Mouse (Mus musculus): Measurements from ENCODE around the gene Hccs. TPM values are rescaled to one million over a fixed set of nuclear protein-coding genes. Genes with fewer than 3 reads are reported as not detected.
"Not testable (repeated sequence)": the region's sequence is repeated elsewhere in the genome, so short reads cannot be mapped to it uniquely, and the experiment has no call there.

Hccs gene
- 50.5 and 53.3 TPM in 2 replicates for polyA plus RNA-seq (2014; fragmentation: Nextera tagmentation; extraction: Ambion mirVana)

DNA sequence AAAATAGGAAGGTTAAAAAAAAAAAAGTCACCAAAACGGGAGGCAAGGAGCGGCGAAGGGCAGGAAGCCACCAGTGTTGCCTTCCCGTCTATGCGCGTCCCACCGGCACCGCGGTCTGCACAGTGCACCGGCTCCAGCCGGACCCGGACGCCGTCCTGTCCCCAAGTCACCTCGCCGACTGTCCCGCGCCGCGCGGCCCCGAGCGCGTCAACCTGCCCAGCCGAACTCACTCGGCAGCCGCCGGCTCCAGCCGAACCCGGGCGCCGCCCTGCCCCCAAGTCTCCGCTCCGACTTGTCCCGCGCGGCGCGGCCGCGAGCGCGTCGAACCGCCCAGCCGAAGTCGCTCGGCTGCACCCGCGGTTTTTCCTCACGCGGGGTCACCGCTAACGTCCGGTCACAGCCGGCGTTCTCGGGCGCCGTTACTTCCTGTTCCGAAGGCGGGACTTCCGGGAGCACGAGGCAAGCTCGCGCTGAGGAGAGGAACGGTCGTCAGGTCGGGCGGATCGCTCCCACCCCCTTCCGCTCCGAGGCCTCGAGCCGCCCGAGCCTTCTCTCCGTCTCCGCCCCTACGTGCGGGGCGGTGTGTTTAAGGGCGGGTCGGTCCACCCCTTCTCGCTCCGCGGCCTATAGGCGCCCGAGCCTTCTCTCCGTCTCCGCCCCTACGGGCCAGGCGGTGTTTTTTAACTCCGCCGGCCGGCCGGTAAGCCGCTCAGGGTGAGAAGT is at the start of gene Hccs:
Gene Hccs, minus strand, starts transcription at position 428 of the 723 bp plus-strand sequence.
- peak; percentile 100 for ATAC-seq (replicated peaks; ENCODE audit: low FRiP score)
- no peaks in the 10 kb centered on the region for H3K9me3 ChIP-seq (ENCODE audit: control insufficient read depth, low read length)
- peak; percentile 90 for DNase-seq (ENCODE audit: low spot score)
- no peaks in the 10 kb centered on the region for H3K4me1 ChIP-seq (replicated peaks; ENCODE audit: control insufficient read depth, insufficient read depth, low read length)
- H3K4me3 ChIP-seq (ENCODE audit: low read depth, low read length): peak within 1 kb of the TSS; percentile 50
- H3K36me3 ChIP-seq (ENCODE audit: control insufficient read depth, insufficient read depth, low read length): no peaks in the 10 kb centered on the region
- peak within 1 kb of the TSS; percentile 71 for H3K9ac ChIP-seq (ENCODE audit: low read length)
- H3K27me3 ChIP-seq (ENCODE audit: control insufficient read depth, insufficient read depth, low read length): no peaks in the 10 kb centered on the region
- H3K27ac ChIP-seq (ENCODE audit: low read depth, low read length): peak within 1 kb of the TSS; percentile 46; the same call in 1 of the 2 replicates
- 20% methylated on average over 95 of the region's 97 CpGs for WGBS
- peak within 1 kb of the TSS; percentile 52 for H3K4me2 ChIP-seq (ENCODE audit: low read depth, low read length, severe bottlenecking)

DNA sequence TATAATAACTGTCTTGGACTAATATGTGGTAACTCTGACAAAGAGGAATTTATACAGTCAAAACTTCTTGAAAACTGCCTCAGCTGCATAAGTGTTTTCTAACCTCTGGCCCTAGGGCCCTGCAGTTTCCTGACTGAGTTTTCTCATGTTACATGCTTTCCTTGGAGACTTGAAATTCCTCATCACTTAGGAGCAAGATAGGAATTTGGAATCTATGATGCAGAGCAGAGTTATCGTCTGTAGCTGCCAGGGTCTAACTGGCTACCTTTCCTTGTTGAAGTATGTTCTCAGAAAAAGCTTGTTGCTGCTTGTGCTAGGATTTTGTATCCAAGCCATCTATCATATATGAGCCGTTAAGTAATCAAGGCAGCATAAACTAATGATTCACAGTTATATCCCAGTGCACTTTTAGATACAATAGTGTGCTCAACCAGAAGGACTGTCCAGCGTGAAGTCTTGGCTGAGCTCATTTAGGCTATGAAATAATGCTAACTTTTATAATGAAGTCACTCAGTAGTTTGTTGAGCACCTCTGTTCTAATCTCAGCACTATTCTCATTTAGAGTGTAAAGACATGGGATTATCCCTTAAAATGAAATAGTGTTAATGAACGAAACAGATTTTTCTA is 37.1 kb upstream of the Hccs start:
- Histone ChIP-seq H3K27me3 (ENCODE audit: control insufficient read depth, insufficient read depth, low read length) (no peaks in the 10 kb centered on the region), H3K4me1 (replicated peaks; ENCODE audit: control insufficient read depth, insufficient read depth, low read length) (no peaks in the 10 kb centered on the region), H3K9me3 (ENCODE audit: control insufficient read depth, low read length) (no peaks in the 10 kb centered on the region), H3K4me3 (ENCODE audit: low read depth, low read length) (no peak overlapping the region), H3K4me2 (ENCODE audit: low read depth, low read length, severe bottlenecking) (no peak overlapping the region), H3K36me3 (ENCODE audit: control insufficient read depth, insufficient read depth, low read length) (no peaks in the 10 kb centered on the region), H3K27ac (ENCODE audit: low read depth, low read length) (no peak overlapping the region), H3K9ac (ENCODE audit: low read length) (no peak overlapping the region)
- WGBS: 71% methylated on average over 4 of the region's 4 CpGs
- ATAC-seq (replicated peaks; ENCODE audit: low FRiP score) (no peak), DNase-seq (ENCODE audit: low spot score) (no peak)

DNA sequence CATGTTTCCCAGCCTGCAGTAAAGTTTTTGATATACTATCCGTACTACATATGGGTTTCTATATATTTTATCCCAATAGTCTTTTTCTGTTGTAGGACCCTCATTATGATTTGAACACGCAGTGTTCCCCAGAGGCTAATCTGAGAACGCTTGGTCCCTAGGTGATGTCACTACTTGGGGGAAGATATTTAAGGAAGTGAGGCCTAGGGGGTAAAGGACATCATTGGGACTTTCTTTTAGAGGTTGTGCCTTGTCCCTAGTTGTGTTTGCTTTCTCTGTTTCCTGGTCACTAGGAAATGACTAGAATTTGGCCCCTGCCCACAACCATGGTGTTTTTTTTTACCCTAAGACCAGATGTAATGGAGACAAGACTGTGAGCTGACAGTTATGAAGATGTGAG is 18.0 kb upstream of the Hccs start:
- ATAC-seq (replicated peaks; ENCODE audit: low FRiP score) (no peak), DNase-seq (ENCODE audit: low spot score) (no peak)
- no peaks in the 10 kb centered on the region for H3K27me3 ChIP-seq (ENCODE audit: control insufficient read depth, insufficient read depth, low read length)
- no peak overlapping the region for H3K4me3 ChIP-seq (ENCODE audit: low read depth, low read length)
- no peaks in the 10 kb centered on the region for H3K9me3 ChIP-seq (ENCODE audit: control insufficient read depth, low read length)
- H3K9ac ChIP-seq (ENCODE audit: low read length): no peak overlapping the region
- WGBS: 82% methylated on average over 3 of the region's 3 CpGs
- H3K4me1 ChIP-seq (replicated peaks; ENCODE audit: control insufficient read depth, insufficient read depth, low read length): no peaks in the 10 kb centered on the region
- no peak overlapping the region for H3K27ac ChIP-seq (ENCODE audit: low read depth, low read length)
- H3K4me2 ChIP-seq (ENCODE audit: low read depth, low read length, severe bottlenecking): no peak overlapping the region
- H3K36me3 ChIP-seq (ENCODE audit: control insufficient read depth, insufficient read depth, low read length): no peaks in the 10 kb centered on the region

DNA sequence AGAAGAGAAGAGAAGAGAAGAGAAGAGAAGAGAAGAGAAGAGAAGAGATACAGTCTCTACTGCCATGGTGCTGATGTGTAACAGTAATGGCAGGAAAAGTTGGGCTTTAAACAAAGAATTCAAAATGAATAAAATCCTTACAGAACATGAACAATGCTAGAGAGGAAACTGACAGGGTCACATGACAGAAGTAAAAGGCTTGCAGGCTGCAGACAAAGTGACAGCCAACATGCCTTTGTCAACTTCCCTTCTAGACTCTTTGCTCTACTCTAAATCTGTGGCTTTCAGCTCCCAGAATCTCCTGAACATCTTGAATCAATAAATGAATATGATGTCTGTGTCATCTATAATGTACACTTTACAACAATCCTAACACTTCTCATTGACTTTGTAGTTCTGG is 17.4 kb upstream of the Hccs start:
- no peak overlapping the region for H3K4me3 ChIP-seq (ENCODE audit: low read depth, low read length)
- H3K9ac ChIP-seq (ENCODE audit: low read length): no peak overlapping the region
- ATAC-seq (replicated peaks; ENCODE audit: low FRiP score): no peak
- no peak overlapping the region for H3K4me2 ChIP-seq (ENCODE audit: low read depth, low read length, severe bottlenecking)
- no peak overlapping the region for H3K27ac ChIP-seq (ENCODE audit: low read depth, low read length)
- no peaks in the 10 kb centered on the region for H3K4me1 ChIP-seq (replicated peaks; ENCODE audit: control insufficient read depth, insufficient read depth, low read length)
- no peaks in the 10 kb centered on the region for H3K36me3 ChIP-seq (ENCODE audit: control insufficient read depth, insufficient read depth, low read length)
- H3K9me3 ChIP-seq (ENCODE audit: control insufficient read depth, low read length): no peaks in the 10 kb centered on the region
- no peak for DNase-seq (ENCODE audit: low spot score)
- no peaks in the 10 kb centered on the region for H3K27me3 ChIP-seq (ENCODE audit: control insufficient read depth, insufficient read depth, low read length)

DNA sequence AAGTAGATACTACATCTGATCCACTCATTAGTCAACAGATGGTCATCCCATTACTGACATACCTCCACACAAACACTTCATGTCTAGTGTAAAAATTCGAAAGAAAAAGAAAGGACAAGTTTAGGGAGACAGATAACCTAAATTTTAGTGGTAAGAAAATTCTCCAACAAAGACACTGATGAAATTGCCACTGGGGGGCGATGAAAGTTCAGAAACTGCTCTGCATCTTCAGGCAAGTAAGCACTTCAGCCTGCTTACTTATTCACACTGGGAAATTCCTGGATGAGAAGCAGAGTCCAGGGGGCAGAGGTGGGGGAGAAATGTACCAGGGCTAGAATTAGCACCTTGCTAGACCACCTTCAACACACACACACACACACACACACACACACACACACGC is 12.1 kb upstream of the Hccs start:
- no peaks in the 10 kb centered on the region for H3K36me3 ChIP-seq (ENCODE audit: control insufficient read depth, insufficient read depth, low read length)
- no peak overlapping the region for H3K4me3 ChIP-seq (ENCODE audit: low read depth, low read length)
- no peak overlapping the region for H3K27ac ChIP-seq (ENCODE audit: low read depth, low read length)
- WGBS: 38% methylated on average over 3 of the region's 3 CpGs
- DNase-seq (ENCODE audit: low spot score): peak; percentile 58
- H3K27me3 ChIP-seq (ENCODE audit: control insufficient read depth, insufficient read depth, low read length): no peaks in the 10 kb centered on the region
- no peaks in the 10 kb centered on the region for H3K4me1 ChIP-seq (replicated peaks; ENCODE audit: control insufficient read depth, insufficient read depth, low read length)
- H3K9me3 ChIP-seq (ENCODE audit: control insufficient read depth, low read length): no peaks in the 10 kb centered on the region
- no peak; the same call in 1 of the 2 replicates for ATAC-seq (replicated peaks; ENCODE audit: low FRiP score)
- H3K4me2 ChIP-seq (ENCODE audit: low read depth, low read length, severe bottlenecking): no peak overlapping the region
- no peak overlapping the region for H3K9ac ChIP-seq (ENCODE audit: low read length)

DNA sequence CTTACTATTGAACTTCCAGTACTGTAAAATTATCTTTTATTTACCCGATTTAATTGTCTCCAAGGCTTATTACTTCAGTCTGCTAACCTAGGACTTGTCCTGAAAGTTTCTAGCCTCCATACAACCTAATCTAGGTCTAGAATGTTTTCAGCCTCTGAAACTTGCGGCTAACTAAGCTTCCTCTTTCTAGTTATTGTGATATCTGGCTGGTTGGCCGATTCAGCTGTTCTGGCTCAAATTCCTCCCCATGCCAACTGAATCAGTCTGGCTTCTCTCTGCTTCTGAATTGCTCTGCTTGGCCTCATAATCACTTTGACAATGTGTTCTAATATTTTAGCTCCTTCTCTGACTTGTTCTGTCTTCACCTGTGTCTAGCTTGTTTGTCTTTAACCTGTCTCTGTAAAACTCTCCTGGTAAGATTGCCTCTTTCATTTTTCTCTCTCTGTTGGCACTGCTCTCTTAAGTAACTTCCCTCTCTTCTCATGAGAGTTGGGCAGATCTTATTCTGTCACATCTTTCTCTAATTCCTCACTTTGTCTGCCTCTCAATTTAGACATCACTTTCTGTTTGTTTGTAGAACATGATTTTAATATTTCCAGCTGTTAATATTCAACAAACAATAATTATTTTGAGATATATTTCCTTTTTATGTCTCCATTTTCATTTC is 5.9 kb upstream of the Hccs start:
- H3K4me3 ChIP-seq (ENCODE audit: low read depth, low read length): no peak overlapping the region
- DNase-seq (ENCODE audit: low spot score) (no peak), ATAC-seq (replicated peaks; ENCODE audit: low FRiP score) (no peak)
- 85% methylated on average over 3 of the region's 3 CpGs for WGBS
- H3K4me1 ChIP-seq (replicated peaks; ENCODE audit: control insufficient read depth, insufficient read depth, low read length): no peaks in the 10 kb centered on the region
- H3K9me3 ChIP-seq (ENCODE audit: control insufficient read depth, low read length): no peaks in the 10 kb centered on the region
- no peaks in the 10 kb centered on the region for H3K27me3 ChIP-seq (ENCODE audit: control insufficient read depth, insufficient read depth, low read length)
- H3K9ac ChIP-seq (ENCODE audit: low read length): no peak overlapping the region
- no peaks in the 10 kb centered on the region for H3K36me3 ChIP-seq (ENCODE audit: control insufficient read depth, insufficient read depth, low read length)
- H3K4me2 ChIP-seq (ENCODE audit: low read depth, low read length, severe bottlenecking): no peak overlapping the region
- no peak overlapping the region for H3K27ac ChIP-seq (ENCODE audit: low read depth, low read length)

DNA sequence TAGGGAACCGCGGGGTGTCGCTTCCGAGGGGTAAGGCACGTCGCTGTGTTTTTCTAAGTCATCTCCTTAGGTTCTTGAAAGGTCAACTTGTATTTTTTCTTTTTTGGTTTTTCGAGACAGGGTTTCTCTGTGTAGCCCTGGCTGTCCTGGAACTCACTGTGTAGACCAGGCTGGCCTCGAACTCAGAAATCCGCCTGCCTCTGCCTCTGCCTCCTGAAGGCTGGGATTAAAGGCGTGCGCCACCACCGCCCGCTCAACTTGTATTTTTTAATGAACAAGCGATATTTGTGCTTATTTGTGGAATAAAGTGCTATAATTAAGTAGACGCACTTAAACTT is 465 bp upstream of the Hccs start:
- Histone ChIP-seq H3K4me2 (ENCODE audit: low read depth, low read length, severe bottlenecking) (peak overlapping the region; percentile 11; the same call in 1 of the 2 replicates), H3K9ac (ENCODE audit: low read length) (peak overlapping the region; percentile 71), H3K4me3 (ENCODE audit: low read depth, low read length) (peak overlapping the region; percentile 50)
- not testable (repeated sequence) for H3K36me3 ChIP-seq (ENCODE audit: control insufficient read depth, insufficient read depth, low read length); H3K4me1 ChIP-seq (replicated peaks; ENCODE audit: control insufficient read depth, insufficient read depth, low read length); H3K27ac ChIP-seq (ENCODE audit: low read depth, low read length); H3K9me3 ChIP-seq (ENCODE audit: control insufficient read depth, low read length); H3K27me3 ChIP-seq (ENCODE audit: control insufficient read depth, insufficient read depth, low read length); ATAC-seq (replicated peaks; ENCODE audit: low FRiP score); DNase-seq (ENCODE audit: low spot score)
- 33% methylated on average over 15 of the region's 15 CpGs for WGBS

DNA sequence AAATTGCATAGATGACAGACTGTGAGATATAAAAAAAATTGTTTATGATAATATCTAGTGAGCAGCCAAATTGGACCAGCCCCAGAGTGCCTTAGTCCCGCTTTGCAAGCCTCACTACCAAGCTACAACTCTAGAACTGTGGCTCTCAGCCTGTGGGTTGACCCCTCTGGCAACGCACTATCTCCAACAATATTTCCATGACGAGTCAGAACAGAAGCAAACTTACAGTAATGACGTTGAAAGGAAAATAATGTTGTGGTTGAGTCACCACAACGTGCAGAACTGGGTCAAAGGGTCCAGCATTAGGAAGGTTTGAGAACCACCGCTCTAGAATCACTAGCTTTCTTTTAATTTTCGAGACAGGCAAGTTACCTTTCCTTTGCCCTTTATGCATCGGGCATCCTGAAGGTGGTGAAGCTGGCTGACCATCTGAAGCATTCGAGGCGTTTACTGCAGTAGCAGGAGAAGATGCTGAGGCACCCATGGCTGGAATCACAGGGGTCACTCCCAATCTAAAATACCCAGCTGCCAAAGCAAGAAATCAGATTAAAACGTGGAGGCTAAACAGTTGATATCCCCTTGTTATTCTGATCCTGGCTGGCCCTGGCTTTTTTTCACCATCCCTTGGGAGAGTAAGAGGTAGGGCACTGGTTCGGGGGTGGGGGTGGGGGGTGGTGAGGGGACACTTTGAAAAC is 959 bp downstream of the Hccs start:
- peak overlapping the region; percentile 71 for H3K9ac ChIP-seq (ENCODE audit: low read length)
- H3K36me3 ChIP-seq (ENCODE audit: control insufficient read depth, insufficient read depth, low read length): no peaks in the 10 kb centered on the region
- H3K4me2 ChIP-seq (ENCODE audit: low read depth, low read length, severe bottlenecking): peak overlapping the region; percentile 52
- peak overlapping the region; percentile 50 for H3K4me3 ChIP-seq (ENCODE audit: low read depth, low read length)
- no peak overlapping the region for H3K27ac ChIP-seq (ENCODE audit: low read depth, low read length)
- DNase-seq (ENCODE audit: low spot score): no peak
- no peaks in the 10 kb centered on the region for H3K27me3 ChIP-seq (ENCODE audit: control insufficient read depth, insufficient read depth, low read length)
- no peaks in the 10 kb centered on the region for H3K4me1 ChIP-seq (replicated peaks; ENCODE audit: control insufficient read depth, insufficient read depth, low read length)
- H3K9me3 ChIP-seq (ENCODE audit: control insufficient read depth, low read length): no peaks in the 10 kb centered on the region
- ATAC-seq (replicated peaks; ENCODE audit: low FRiP score): no peak
- WGBS: 63% methylated on average over 12 of the region's 12 CpGs

Measured in forebrain, embryonic 11.5 days (tissue).